Mouse (Mus musculus) colon, adult 2 months (tissue): ENCODE measurements around the gene Pth2. TPM values are rescaled to one million over a fixed set of nuclear protein-coding genes. Genes with fewer than 3 reads are reported as not detected.

Experiments
- polyA plus RNA-seq: library from polyadenylated mRNA; depleted of rRNA; stranded (reverse); fragments of >200 nt; gene quantifications from 2 replicates; pipeline ENCODE4 v1.2.3, GENCODE M21; 2012; rRNA removed

Gene Pth2
- polyA plus RNA-seq: not detected in 2 replicates

DNA sequence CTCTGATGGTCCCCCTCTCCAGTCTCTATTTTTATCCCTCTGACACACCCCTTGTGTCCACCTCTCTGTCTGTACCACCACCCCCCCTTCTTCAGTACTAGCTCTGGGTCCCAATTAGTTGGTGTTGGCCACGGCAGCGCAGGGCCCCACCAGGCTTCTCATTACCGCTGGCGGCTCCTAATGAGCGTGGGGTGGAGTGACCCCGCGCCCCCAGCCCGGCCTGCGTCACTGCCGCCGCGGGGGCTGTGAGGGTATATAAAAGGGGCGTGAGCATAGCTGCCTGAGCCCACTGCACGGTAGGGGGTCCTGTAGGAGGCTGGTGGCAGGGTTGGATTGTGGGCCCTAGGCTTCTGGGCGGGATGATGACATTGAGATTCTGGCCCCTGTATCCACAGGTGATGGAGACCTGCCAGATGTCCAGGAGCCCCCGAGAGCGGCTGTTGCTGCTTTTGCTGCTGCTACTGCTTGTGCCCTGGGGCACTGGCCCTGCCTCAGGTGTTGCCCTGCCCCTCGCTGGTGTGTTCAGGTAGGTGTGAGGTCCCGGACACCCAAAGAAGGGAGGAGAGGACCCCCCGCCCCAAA, at the start of gene Pth2:
Gene Pth2 (plus strand): TSS at position 100 of the 582 bp plus-strand sequence.

DNA sequence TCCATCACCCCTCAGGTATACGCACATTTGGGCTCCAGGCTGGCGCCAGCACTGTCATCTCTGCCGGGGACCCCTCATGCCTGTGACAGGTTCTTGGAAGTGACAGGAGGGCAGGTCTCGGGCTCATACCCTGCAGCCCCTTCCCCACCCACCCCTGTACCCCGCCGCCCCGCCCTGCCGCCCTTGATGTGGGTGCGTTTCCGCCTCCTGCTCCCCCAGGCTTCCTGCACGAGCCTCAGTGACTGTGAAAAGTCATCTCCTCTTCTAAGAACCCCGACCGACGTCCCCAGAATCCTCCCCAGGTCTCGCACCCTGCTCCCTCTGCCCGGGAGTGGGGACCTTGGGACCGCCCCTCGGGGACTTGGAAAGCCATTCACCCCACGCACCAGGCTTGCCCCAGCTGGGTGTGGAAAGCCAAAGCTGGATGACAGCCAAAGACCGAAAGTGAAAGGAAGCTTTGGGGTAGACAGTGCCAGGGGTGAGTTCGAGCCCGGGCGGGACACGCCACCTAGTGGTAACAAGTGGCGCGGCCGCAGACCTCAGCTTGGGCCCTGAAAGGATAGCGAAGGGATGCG, 44.7 kb upstream of the Pth2 start, which contains the start of the genes Gm45713 and Flt3l:
Gene Gm45713 (minus strand): TSS at position 239 of the 575 bp plus-strand sequence.
Gene Flt3l (minus strand): TSS at position 440 of the 575 bp plus-strand sequence.

DNA sequence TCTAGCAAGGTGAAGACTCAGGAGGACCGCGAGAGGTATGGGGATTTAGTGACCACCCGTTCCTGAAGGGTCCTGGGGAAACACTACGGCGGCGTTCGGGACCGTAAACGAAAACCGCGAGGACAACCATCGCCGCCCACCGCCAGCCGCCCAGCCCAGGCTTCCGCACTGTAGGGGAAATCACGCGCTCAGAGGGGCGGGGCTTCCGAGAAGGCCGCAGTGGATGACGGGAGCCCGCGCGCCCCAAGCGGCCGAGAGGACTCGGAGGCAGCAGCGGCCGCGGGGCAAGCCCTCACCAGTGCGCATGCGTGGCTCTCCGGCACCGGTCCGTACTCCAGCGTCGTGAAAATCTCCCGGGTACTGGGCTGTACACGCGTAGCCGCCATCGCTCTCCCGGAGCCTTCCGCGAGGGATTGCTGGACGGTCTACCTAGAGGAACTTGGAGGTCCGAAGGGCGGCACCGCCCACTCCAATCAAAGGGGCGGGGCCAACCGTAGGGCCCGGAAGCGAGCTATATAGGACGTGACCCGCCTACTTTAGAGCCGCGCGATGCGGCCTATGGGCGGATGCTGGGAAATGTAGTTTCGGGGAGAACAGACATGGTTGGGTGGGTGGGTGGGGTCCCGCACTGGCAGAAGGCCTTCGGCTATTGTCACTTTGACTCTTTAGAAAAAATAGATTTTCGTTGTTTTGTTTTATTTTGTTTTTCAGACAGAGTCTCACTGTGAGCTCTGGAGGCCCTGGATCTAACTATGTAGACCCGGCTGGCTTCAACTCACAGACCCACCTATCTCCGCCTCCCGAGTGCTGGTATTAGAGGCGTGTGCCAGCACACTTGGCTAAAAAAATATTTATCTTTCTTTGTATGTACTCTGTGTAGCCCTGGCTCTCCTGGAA, 26.5 kb upstream of the Pth2 start, which contains the start of the genes Pih1d1 and Aldh16a1:
Gene Pih1d1 (plus strand): TSS at position 208 of the 897 bp plus-strand sequence.
Gene Aldh16a1 (minus strand): TSS at position 489 of the 897 bp plus-strand sequence.

GRCm38 (mm10) chr7:45163735-45164490, 16.9 kb upstream of the Pth2 start, which contains the start of gene Slc17a7:
Gene Slc17a7, plus strand, starts transcription at chr7:45163949.

GRCm38 (mm10) chr7:45179469-45179868, 1.3 kb upstream of the Pth2 start, which contains the start of gene Gfy:
Gene Gfy, minus strand, starts transcription at chr7:45179569.

GRCm38 (mm10) chr7:45204380-45205143, 23.8 kb downstream of the Pth2 start, which contains the start of gene Ccdc155:
Gene Ccdc155, minus strand, starts transcription at chr7:45204892.

DNA sequence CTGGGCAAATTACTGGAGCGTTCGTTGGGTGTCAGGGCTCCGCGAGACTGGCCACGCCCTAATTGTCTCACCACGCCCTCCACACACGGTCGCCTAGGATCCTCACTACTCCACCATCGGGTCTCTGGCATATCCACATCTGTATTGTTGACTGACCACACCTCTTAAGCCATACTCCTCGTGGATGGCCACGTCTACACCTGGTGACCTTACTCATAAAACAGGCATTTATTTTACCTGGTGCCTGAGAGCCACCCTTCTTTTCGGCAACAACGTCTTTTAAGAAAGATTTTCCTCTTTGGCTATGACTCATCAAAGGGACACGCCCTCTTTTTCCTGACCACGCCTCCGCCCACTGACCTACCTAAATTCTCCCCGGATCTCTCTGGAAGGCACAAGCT, 31.1 kb downstream of the Pth2 start, which contains the start of gene Dkkl1:
Gene Dkkl1 (minus strand): TSS at position 297 of the 401 bp plus-strand sequence.

GRCm38 (mm10) chr7:45215673-45216441, 35.1 kb downstream of the Pth2 start, which contains the start of gene Tead2:
Gene Tead2, plus strand, starts transcription at chr7:45215753.

Other genes with a start within 250 kb of the Pth2 start
- gene Tsks, start 237.8 kb upstream of the Pth2 start, polyA plus RNA-seq: not detected in 2 replicates
- gene Cpt1c, start 206.1 kb upstream of the Pth2 start, polyA plus RNA-seq: 14.6 and 20.4 TPM in 2 replicates
- gene Prmt1, start 194.4 kb upstream of the Pth2 start, polyA plus RNA-seq: 75.9 and 81.7 TPM in 2 replicates
- 114 and 134 TPM in 2 replicates for gene Irf3, start 183.3 kb upstream of the Pth2 start, polyA plus RNA-seq
- gene Bcl2l12, start 182.3 kb upstream of the Pth2 start, polyA plus RNA-seq: 32.2 and 35.0 TPM in 2 replicates
- 82.6 and 102 TPM in 2 replicates for gene Scaf1, start 164.6 kb upstream of the Pth2 start, polyA plus RNA-seq
- gene Rras, start 163.0 kb upstream of the Pth2 start, polyA plus RNA-seq: 123 and 160 TPM in 2 replicates
- gene Prr12, start 128.1 kb upstream of the Pth2 start, polyA plus RNA-seq: 7.7 and 10.0 TPM in 2 replicates
- 98.1 and 100 TPM in 2 replicates for gene Nosip, start 118.6 kb upstream of the Pth2 start, polyA plus RNA-seq
- gene Prrg2, start 118.3 kb upstream of the Pth2 start, polyA plus RNA-seq: 140 and 174 TPM in 2 replicates
- 118 and 163 TPM in 2 replicates for gene Rcn3, start 88.8 kb upstream of the Pth2 start, polyA plus RNA-seq
- gene Fcgrt, start 77.1 kb upstream of the Pth2 start, polyA plus RNA-seq: 83.0 and 96.0 TPM in 2 replicates
- 149 and 231 TPM in 2 replicates for gene Rps11, start 56.6 kb upstream of the Pth2 start, polyA plus RNA-seq
- gene Rpl13a, start 52.2 kb upstream of the Pth2 start, polyA plus RNA-seq: 1,458 and 1,702 TPM in 2 replicates
- 0.47 and 0.50 TPM in 2 replicates for gene Gm45713, start 44.8 kb upstream of the Pth2 start, polyA plus RNA-seq
- 43.2 and 54.5 TPM in 2 replicates for gene Flt3l, start 44.6 kb upstream of the Pth2 start, polyA plus RNA-seq
- 54.6 and 63.2 TPM in 2 replicates for gene Pih1d1, start 26.7 kb upstream of the Pth2 start, polyA plus RNA-seq
- gene Aldh16a1, start 26.4 kb upstream of the Pth2 start, polyA plus RNA-seq: 107 and 124 TPM in 2 replicates
- 0.09 and 0.20 TPM in 2 replicates for gene Slc17a7, start 17.0 kb upstream of the Pth2 start, polyA plus RNA-seq
- gene Gfy, start 1.4 kb upstream of the Pth2 start, polyA plus RNA-seq: not detected in 2 replicates
- gene Ccdc155, start 23.9 kb downstream of the Pth2 start, polyA plus RNA-seq: 0.05 TPM in 1 of 2 replicates, not detected in the other
- 1.3 and 2.3 TPM in 2 replicates for gene Dkkl1, start 31.2 kb downstream of the Pth2 start, polyA plus RNA-seq
- 10.7 and 13.9 TPM in 2 replicates for gene Tead2, start 34.8 kb downstream of the Pth2 start, polyA plus RNA-seq
- gene Cd37, start 58.1 kb downstream of the Pth2 start, polyA plus RNA-seq: 34.3 and 38.4 TPM in 2 replicates
- not detected in 2 replicates for gene Slc6a16, start 60.1 kb downstream of the Pth2 start, polyA plus RNA-seq
- not detected in 2 replicates for gene Slc6a21, start 96.5 kb downstream of the Pth2 start, polyA plus RNA-seq
- 204 and 260 TPM in 2 replicates for gene Trpm4, start 152.8 kb downstream of the Pth2 start, polyA plus RNA-seq
- gene Hrc, start 154.3 kb downstream of the Pth2 start, polyA plus RNA-seq: 0.21 and 0.75 TPM in 2 replicates
- 103 and 110 TPM in 2 replicates for gene Ppfia3, start 186.0 kb downstream of the Pth2 start, polyA plus RNA-seq
- 4.7 and 8.2 TPM in 2 replicates for gene Lin7b, start 189.6 kb downstream of the Pth2 start, polyA plus RNA-seq
- gene Snrnp70, start 214.7 kb downstream of the Pth2 start, polyA plus RNA-seq: 207 and 209 TPM in 2 replicates
- gene Kcna7, start 224.7 kb downstream of the Pth2 start, polyA plus RNA-seq: 0.08 and 0.09 TPM in 2 replicates
- 0.21 and 0.22 TPM in 2 replicates for gene Ntf5, start 232.7 kb downstream of the Pth2 start, polyA plus RNA-seq
- not detected in 2 replicates for gene Lhb, start 239.8 kb downstream of the Pth2 start, polyA plus RNA-seq